Mouse (Mus musculus) limb, embryonic 12.5 days (tissue): ENCODE measurements around the gene Amfr. TPM values are rescaled to one million over a fixed set of nuclear protein-coding genes. Genes with fewer than 3 reads are reported as not detected.

Source experiments
- ATAC-seq: fragments of 200-750 bp; cut with Nextera tagmentation; 2 replicates; pipeline ENCODE4 v1.8.0; 2017; ENCODE audit warnings: low read depth, moderate TSS enrichment; ENCODE audit not compliant: insufficient number of reproducible peaks, insufficient read depth, low FRiP score, low TSS enrichment
- H3K27ac ChIP-seq: fragments of 300-500 bp; sonication (generic); 2 replicates; pipeline ENCODE4 v1.5.1; 2016; ENCODE audit warnings: mild to moderate bottlenecking, moderate library complexity
- H3K27me3 ChIP-seq: fragments of 300-500 bp; sonication (generic); 2 replicates; pipeline ENCODE4 v1.6.1; 2016; ENCODE audit warnings: mild to moderate bottlenecking, moderate library complexity
- H3K36me3 ChIP-seq: fragments of 300-500 bp; sonication (generic); 2 replicates; pipeline ENCODE4 v1.6.1; 2016; ENCODE audit warnings: mild to moderate bottlenecking, moderate library complexity
- H3K4me1 ChIP-seq: fragments of 300-500 bp; sonication (generic); replicated peaks from 2 replicates; pipeline ENCODE4 v1.6.1; 2016
- H3K4me2 ChIP-seq: fragments of 300-500 bp; sonication (generic); 2 replicates; pipeline ENCODE4 v1.6.1; 2016; ENCODE audit warnings: mild to moderate bottlenecking, moderate library complexity
- H3K4me3 ChIP-seq: fragments of 300-500 bp; sonication (generic); replicated peaks from 2 replicates; pipeline ENCODE4 v1.5.1; 2016; ENCODE audit warnings: mild to moderate bottlenecking
- H3K9ac ChIP-seq: fragments of 300-500 bp; sonication (generic); replicated peaks from 2 replicates; pipeline ENCODE4 v1.6.1; 2016; ENCODE audit warnings: mild to moderate bottlenecking, moderate library complexity
- H3K9me3 ChIP-seq: fragments of 300-500 bp; sonication (generic); 2 replicates; pipeline ENCODE4 v1.6.1; 2016; ENCODE audit warnings: mild to moderate bottlenecking, moderate library complexity
- WGBS: fragments of 180-500 bp; shearing (Covaris S2); methylation state at CpG from one replicate; pipeline ENCODE4 v1.1.7; 2016; 5-methylcytosine and 5-hydroxymethylcytosine counted together
- microRNA-seq: library from miRNA; unstranded; fragments of <30 nt; microRNA quantifications from one replicate; pipeline ENCODE4, GENCODE M21; 2017
- polyA plus RNA-seq: library from polyadenylated mRNA; unstranded; fragments of >200 nt; fragmentation: Nextera tagmentation; extraction: Ambion mirVana; gene quantifications from 2 replicates; pipeline ENCODE4 v1.2.1, GENCODE M21; 2016

Amfr gene
- polyA plus RNA-seq, 1 experiment from 2014 or later, result 48.1 TPM

DNA sequence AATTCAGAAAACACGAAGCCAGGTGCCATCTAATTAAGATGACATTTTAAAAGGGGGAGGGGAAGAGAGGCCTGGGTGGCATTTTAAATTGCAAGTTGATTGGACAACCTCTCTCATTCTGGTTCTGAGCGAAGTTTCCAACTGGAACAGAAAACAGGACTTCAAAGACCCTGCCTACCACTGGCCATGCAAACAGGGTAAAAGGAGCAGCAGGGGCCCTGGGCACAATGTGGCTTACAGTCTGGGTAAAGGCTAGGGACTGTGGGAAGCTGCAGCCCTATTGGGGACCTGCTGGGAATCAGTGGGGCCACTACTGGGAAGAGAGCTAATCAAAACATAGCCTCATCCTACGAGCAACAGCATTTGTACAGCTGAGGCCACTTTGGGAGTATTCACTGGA lies 87.1 kb downstream of the Amfr start:
- H3K4me2 ChIP-seq, result no peak overlapping the region
- no peaks in the 10 kb centered on the region for H3K9me3 ChIP-seq
- H3K9ac ChIP-seq, result no peak overlapping the region
- H3K27me3 ChIP-seq, result no peaks in the 10 kb centered on the region
- no peaks in the 10 kb centered on the region for H3K36me3 ChIP-seq
- WGBS, result 25% methylated on average over 3 of the region's 3 CpGs
- no peak for ATAC-seq
- H3K4me1 ChIP-seq, result peaks cover 9% of the 10 kb centered on the region
- no peak overlapping the region for H3K4me3 ChIP-seq
- no peak overlapping the region for H3K27ac ChIP-seq

DNA sequence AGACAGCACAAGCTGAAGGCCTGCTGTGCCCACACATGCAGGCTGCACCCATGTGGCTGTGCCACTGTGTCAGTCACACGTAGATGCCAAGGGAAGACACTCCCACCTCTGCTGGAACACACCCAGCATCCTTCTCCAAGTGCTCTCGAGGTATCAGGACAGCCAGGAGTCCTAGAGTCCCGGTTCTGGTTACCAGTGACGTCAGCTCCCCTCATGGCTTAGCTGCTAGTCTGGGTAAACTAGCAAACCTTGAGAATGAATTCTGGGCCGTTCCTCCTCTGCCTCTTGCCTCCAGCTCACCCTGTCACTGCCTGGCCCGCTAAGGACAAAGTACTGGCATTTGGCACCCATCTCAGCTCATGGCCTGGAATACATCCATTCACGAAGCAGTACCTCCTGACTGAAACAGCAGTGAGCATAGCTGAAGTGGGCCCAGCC lies 88.7 kb downstream of the Amfr start:
- Histone ChIP-seq H3K9ac (no peak overlapping the region), H3K4me2 (no peak overlapping the region), H3K27me3 (no peaks in the 10 kb centered on the region), H3K36me3 (no peaks in the 10 kb centered on the region), H3K27ac (no peak overlapping the region), H3K4me3 (no peak overlapping the region), H3K9me3 (no peaks in the 10 kb centered on the region), H3K4me1 (peaks cover 18% of the 10 kb centered on the region)
- 59% methylated on average over 7 of the region's 7 CpGs for WGBS
- ATAC-seq, result no peak

Small RNA genes lying within 50 kb of the gene (microRNA-seq; reads per million reads assigned to microRNA genes)
- gene Gm24159, result not detected

Other genes with a start within 250 kb of the Amfr start
- 2.0 and 2.6 TPM in 2 replicates for gene Gnao1, start 202.9 kb downstream of the Amfr start, polyA plus RNA-seq
- gene Nudt21, start 24.2 kb upstream of the Amfr start, polyA plus RNA-seq, result 132 and 148 TPM in 2 replicates
- gene Ogfod1, start 24.4 kb upstream of the Amfr start, polyA plus RNA-seq, result 14.0 and 16.1 TPM in 2 replicates
- 12.5 and 15.3 TPM in 2 replicates for gene Bbs2, start 86.1 kb upstream of the Amfr start, polyA plus RNA-seq
- gene Mt4, start 124.4 kb upstream of the Amfr start, polyA plus RNA-seq, result not detected in 2 replicates
- 0.43 and 0.45 TPM in 2 replicates for gene Mt3, start 139.8 kb upstream of the Amfr start, polyA plus RNA-seq
- 15.1 TPM in 2 replicates for gene Mt2, start 159.8 kb upstream of the Amfr start, polyA plus RNA-seq
- 43.6 and 53.6 TPM in 2 replicates for gene Mt1, start 166.2 kb upstream of the Amfr start, polyA plus RNA-seq
- gene Nup93, start 201.7 kb upstream of the Amfr start, polyA plus RNA-seq, result 114 TPM in 2 replicates